Mouse (Mus musculus) heart, embryonic 14.5 days (tissue): ENCODE measurements around the gene Cwc15. TPM values are rescaled to one million over a fixed set of nuclear protein-coding genes. Genes with fewer than 3 reads are reported as not detected.

Experiments used
- ATAC-seq: fragments of 200-750 bp; cut with Nextera tagmentation; 2 replicates; pipeline ENCODE4 v1.8.0; 2017; ENCODE audit warnings: low read depth, moderate TSS enrichment; ENCODE audit not compliant: insufficient number of reproducible peaks, insufficient read depth, low FRiP score
- H3K27ac ChIP-seq, 2 experiments: fragments of 200-500 bp in 1 of 2; fragments of 300-500 bp in 1 of 2; sonication (generic) in 1 of 2; replicated peaks in 1 of 2; 2 replicates each; pipeline ENCODE4 v1.5.1; 2012 to 2014; ENCODE audit warnings: low read depth in 2 of 2, low read length in 2 of 2, control low read depth in 1 of 2, mild to moderate bottlenecking in 1 of 2, mixed read lengths in 1 of 2; ENCODE audit not compliant: control insufficient read depth in 1 of 2, insufficient read depth in 1 of 2
- H3K27me3 ChIP-seq: fragments of 300-500 bp; sonication (generic); 2 replicates; pipeline ENCODE4 v1.6.1; 2014; ENCODE audit warnings: mild to moderate bottlenecking, low read length, control low read depth; ENCODE audit not compliant: control insufficient read depth, insufficient read depth
- H3K36me3 ChIP-seq: fragments of 300-500 bp; sonication (generic); 2 replicates; pipeline ENCODE4 v1.6.1; 2014; ENCODE audit warnings: mild to moderate bottlenecking, control low read depth, low read length, mixed read lengths; ENCODE audit not compliant: control insufficient read depth, insufficient read depth
- H3K4me1 ChIP-seq, 2 experiments: fragments of 200-500 bp in 1 of 2; fragments of 300-500 bp in 1 of 2; sonication (generic) in 1 of 2; 2 replicates each; pipeline ENCODE4 v1.6.1; 2012 to 2014; ENCODE audit warnings: low read length in 2 of 2, control low read depth in 1 of 2, mixed read lengths in 1 of 2; ENCODE audit not compliant: control insufficient read depth in 2 of 2, insufficient read depth in 2 of 2
- H3K4me2 ChIP-seq: fragments of 300-500 bp; sonication (generic); 2 replicates; pipeline ENCODE4 v1.6.1; 2014; ENCODE audit warnings: mild to moderate bottlenecking, low read length
- H3K4me3 ChIP-seq, 2 experiments: fragments of 200-500 bp in 1 of 2; fragments of 300-500 bp in 1 of 2; sonication (generic) in 1 of 2; 2 replicates each; pipeline ENCODE4 v1.5.1; 2012 to 2014; ENCODE audit warnings: low read length in 2 of 2, mild to moderate bottlenecking in 2 of 2, control low read depth in 1 of 2, low read depth in 1 of 2, moderate library complexity in 1 of 2; ENCODE audit not compliant: control insufficient read depth in 1 of 2, insufficient read depth in 1 of 2
- H3K9ac ChIP-seq: fragments of 300-500 bp; sonication (generic); 2 replicates; pipeline ENCODE4 v1.6.1; 2014; ENCODE audit warnings: mild to moderate bottlenecking, low read length
- H3K9me3 ChIP-seq: fragments of 300-500 bp; sonication (generic); 2 replicates; pipeline ENCODE4 v1.6.1; 2016; ENCODE audit warnings: low read length, control low read depth; ENCODE audit not compliant: control insufficient read depth
- WGBS: fragments of 180-500 bp; shearing (Covaris S2); extraction: QIAGEN DNeasy Blood & Tissue Kit; methylation state at CpG from one replicate; pipeline ENCODE4 v1.1.7; 2014; 5-methylcytosine and 5-hydroxymethylcytosine counted together
- polyA plus RNA-seq: library from polyadenylated mRNA; unstranded; fragments of >200 nt; fragmentation: Nextera tagmentation; extraction: Ambion mirVana; gene quantifications from 2 replicates; pipeline ENCODE4 v1.2.1, GENCODE M21; 2014

Gene Cwc15
- polyA plus RNA-seq, 1 experiment from 2014 or later, result 122 TPM

DNA sequence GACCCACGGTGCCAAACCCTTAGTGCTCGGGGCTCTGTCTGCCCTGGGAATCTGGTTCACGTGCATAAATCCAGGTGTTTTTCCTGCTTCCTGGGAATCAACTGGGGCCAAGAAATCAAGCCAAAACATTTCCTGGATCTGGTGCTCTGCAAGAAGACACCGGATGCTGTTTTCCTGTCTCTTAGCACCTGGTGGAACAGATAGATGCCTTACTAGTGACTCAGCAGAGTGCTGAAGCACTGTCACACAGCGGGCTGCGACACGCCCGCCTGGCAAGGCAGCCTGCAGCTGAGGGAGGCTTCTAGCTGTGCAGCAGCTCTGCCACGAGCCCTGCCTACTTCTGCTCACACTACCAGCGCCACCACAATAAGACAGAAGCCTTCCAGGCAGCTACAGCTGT, 59.0 kb downstream of the Cwc15 start:
- H3K9ac ChIP-seq, result no peak overlapping the region
- no peak for ATAC-seq
- 64% methylated on average over 10 of the region's 10 CpGs for WGBS

DNA sequence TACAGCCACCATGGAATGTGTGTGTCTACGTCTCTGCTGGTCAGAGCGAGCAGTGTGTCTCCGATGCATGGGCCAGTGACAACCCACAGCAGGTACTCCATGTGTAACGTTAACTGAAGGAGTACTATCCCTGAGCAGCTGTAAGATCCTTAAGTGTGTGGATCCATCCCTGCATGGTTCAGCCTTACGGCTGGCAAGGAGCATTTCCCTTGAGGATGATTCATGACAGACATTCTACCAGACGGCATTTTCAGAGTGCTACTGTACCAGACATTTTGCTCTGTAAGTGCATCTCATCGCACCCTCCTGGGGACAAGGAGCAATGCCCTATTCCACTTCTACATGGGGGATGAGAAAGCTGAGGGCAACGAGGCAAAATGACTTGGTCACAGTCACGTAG, 59.6 kb downstream of the Cwc15 start:
- H3K36me3 ChIP-seq, result peaks cover 89% of the 10 kb centered on the region
- H3K4me1 ChIP-seq, result no peaks in the 10 kb centered on the region
- H3K4me3 ChIP-seq, result no peak overlapping the region
- H3K9ac ChIP-seq, result no peak overlapping the region
- ATAC-seq, result no peak
- H3K27me3 ChIP-seq, result no peaks in the 10 kb centered on the region
- no peak overlapping the region for H3K4me2 ChIP-seq
- no peaks in the 10 kb centered on the region for H3K9me3 ChIP-seq
- H3K27ac ChIP-seq, result no peak overlapping the region
- WGBS, result 85% methylated on average over 9 of the region's 9 CpGs

More for the DNA sequence above, 59.0 kb downstream of the Cwc15 start:
- Histone ChIP-seq H3K4me3 (no peak overlapping the region), H3K27ac (no peak overlapping the region), H3K27me3 (no peaks in the 10 kb centered on the region), H3K36me3 (peaks cover 89% of the 10 kb centered on the region), H3K4me1 (no peaks in the 10 kb centered on the region), H3K9me3 (no peaks in the 10 kb centered on the region), H3K4me2 (no peak overlapping the region)

Other genes with a start within 250 kb of the Cwc15 start
- gene Sesn3, start 225.6 kb upstream of the Cwc15 start, polyA plus RNA-seq, result 13.3 and 18.5 TPM in 2 replicates
- 7.1 and 8.7 TPM in 2 replicates for gene Endod1, start 119.1 kb upstream of the Cwc15 start, polyA plus RNA-seq
- 0.07 and 0.12 TPM in 2 replicates for gene Kdm4d, start 135 bp upstream of the Cwc15 start, polyA plus RNA-seq
- 25.5 and 26.4 TPM in 2 replicates for gene Amotl1, start 144.4 kb downstream of the Cwc15 start, polyA plus RNA-seq
- gene Piwil4, start 240.1 kb downstream of the Cwc15 start, polyA plus RNA-seq, result 0.07 TPM in 1 of 2 replicates, not detected in the other